Mouse (Mus musculus): Measurements from ENCODE around the gene Pip5k1b. TPM values are rescaled to one million over a fixed set of nuclear protein-coding genes. Genes with fewer than 3 reads are reported as not detected.
"Not testable (repeated sequence)": the region's sequence is repeated elsewhere in the genome, so short reads cannot be mapped to it uniquely, and the experiment has no call there.

Pip5k1b gene
- total and polyA plus RNA-seq, 3 experiments = 14.6 to 23.1 (median 22.2) TPM

DNA sequence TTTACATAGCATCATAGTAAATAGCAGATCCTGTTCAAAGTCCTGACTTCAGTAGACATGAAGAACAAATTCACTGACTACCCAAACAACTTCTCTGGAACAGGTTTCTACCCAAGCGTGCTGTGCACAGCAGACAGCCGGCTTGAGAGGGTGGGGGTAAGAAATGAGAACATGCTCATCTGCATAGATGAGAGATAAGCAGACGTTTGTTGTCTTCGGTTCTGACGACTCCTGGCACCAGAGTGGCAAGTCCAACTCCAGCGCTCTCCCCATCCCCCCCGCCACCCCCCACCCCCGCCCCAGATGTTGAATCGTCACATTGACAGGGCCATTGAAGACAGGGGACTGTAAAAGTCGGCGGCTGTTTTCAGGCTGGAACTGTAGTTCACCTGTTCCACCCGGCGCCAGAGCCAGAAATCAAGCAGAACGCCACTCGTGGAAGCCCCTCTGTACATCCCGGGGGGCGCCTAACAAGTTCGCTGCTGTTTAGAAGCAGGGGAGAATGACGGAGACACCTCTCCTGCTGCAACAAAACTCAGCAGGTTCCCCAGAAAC is 684 bp downstream of the Pip5k1b start:
- Histone ChIP-seq H3K27ac (peak overlapping the region; percentile 72), H3K4me3 (peak overlapping the region; percentile 68), H3K4me1 (ENCODE audit: control insufficient read depth, insufficient read depth, low read length) (peaks cover 2% of the 10 kb centered on the region), H3K9ac (ENCODE audit: low read depth, low read length) (peak overlapping the region; percentile 91), H3K36me3 (ENCODE audit: control insufficient read depth, insufficient read depth, low read length) (no peaks in the 10 kb centered on the region), H3K27me3 (ENCODE audit: control insufficient read depth, insufficient read depth, low read length) (peaks cover 3% of the 10 kb centered on the region; the same call in 1 of the 2 replicates), H3K79me2 (replicated peaks; ENCODE audit: control insufficient read depth, insufficient read depth, low read length) (no peaks in the 10 kb centered on the region)
- intact Hi-C loops (cut with DNase I) = loop anchor here (5.0 kb wide), 1 partner anchor 98 kb away; no protein-coding TSS in a partner anchor
- 2% methylated on average over 19 of the region's 19 CpGs for WGBS
- DNase-seq = no peak
- TF ChIP-seq CTCF (IDR thresholded peaks at IDR 0.05) = no peak
- TF ChIP-seq POLR2A (IDR thresholded peaks at IDR 0.05; ENCODE audit: insufficient read depth, low read depth, low read length) = no peak
- TF ChIP-seq EP300 (IDR thresholded peaks at IDR 0.05; ENCODE audit: insufficient read depth, low read depth, low read length) = no peak

DNA sequence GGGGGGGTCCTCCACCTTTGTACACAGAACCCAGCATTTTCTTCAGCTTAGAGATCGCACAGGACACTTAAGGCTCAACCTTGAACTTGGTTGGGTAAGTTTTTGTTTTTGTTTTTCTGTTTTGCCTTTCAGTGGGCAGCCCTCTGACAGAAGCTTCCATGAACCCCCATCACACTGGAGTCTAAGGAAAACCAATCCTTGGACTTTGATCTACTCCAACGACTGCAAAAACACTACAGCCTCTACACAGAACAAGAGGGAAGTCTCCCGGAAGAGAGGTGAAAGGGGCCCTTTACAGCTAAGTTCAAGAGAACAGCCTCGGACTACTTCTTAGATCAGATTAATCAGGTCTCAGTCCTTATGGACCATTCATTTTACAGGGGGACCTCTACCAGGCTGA is 1.2 kb downstream of the Pip5k1b start:
- Histone ChIP-seq H3K79me2 (replicated peaks; ENCODE audit: control insufficient read depth, insufficient read depth, low read length) (no peaks in the 10 kb centered on the region), H3K4me3 (no peak overlapping the region), H3K27ac (no peak overlapping the region), H3K27me3 (ENCODE audit: control insufficient read depth, insufficient read depth, low read length) (peaks cover 3% of the 10 kb centered on the region; the same call in 1 of the 2 replicates), H3K9ac (ENCODE audit: low read depth, low read length) (no peak overlapping the region; the same call in 1 of the 2 replicates), H3K4me1 (ENCODE audit: control insufficient read depth, insufficient read depth, low read length) (peaks cover 2% of the 10 kb centered on the region), H3K36me3 (ENCODE audit: control insufficient read depth, insufficient read depth, low read length) (no peaks in the 10 kb centered on the region)
- TF ChIP-seq CTCF (IDR thresholded peaks at IDR 0.05) (no peak), POLR2A (IDR thresholded peaks at IDR 0.05; ENCODE audit: insufficient read depth, low read depth, low read length) (no peak), EP300 (IDR thresholded peaks at IDR 0.05; ENCODE audit: insufficient read depth, low read depth, low read length) (no peak)
- 19% methylated on average over 4 of the region's 4 CpGs for WGBS
- intact Hi-C loops (cut with DNase I) = no loop called here
- DNase-seq = no peak

DNA sequence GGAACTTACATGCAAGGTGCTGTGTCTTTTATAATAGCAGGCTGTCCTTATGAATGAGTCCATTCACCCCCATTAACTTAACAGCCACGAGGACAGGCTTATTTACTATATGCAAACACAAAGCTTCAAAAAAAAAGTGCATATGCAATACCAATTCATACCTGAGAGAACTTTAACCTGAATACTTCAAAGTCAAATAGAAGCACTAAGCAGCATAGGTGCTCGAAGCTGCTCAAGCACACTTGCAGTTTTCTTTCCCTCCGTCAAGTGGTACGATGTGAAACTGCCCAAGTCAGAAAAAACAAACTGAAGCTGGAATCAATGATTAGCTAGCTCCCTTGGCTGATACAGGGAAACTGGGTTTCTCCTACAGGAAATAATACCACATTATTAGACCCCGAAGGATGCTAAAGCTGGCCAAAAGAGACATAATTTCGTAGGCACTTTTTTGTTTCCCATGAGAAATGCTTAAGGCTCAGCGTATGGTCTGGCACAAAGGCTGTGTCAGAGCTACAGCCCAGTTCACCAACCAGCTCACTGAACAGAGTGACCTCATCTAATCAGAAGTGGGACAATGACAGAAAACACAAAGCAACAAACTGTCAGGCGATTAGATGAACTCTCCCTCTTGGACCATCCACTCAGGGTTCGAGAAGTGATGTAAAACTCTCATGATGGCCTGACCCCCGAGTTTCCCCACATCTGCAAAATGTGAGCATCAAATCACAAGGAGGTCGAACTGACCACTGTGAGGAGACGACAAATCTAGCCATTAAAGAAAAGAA is 2.2 kb downstream of the Pip5k1b start:
- H3K27ac ChIP-seq = no peak overlapping the region

DNA sequence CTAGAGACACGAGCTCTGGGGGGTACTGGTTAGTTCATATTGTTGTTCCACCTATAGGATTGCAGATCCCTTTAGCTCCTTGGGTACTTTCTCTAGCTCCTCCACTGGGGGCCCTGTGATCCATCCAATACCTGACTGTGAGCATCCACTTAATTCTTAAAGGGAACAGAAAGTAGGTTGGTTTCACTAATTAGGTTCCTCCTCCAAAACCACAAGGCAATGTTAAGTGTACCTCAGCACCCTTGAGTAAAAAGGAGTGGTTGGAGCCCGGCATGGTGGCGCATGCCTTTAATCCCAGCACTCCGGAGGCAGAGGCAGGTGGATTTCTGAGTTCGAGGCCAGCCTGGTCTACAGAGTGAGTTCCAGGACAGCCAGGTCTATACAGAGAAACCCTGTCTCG is 3.0 kb downstream of the Pip5k1b start:
- H3K79me2 ChIP-seq (replicated peaks; ENCODE audit: control insufficient read depth, insufficient read depth, low read length); H3K27me3 ChIP-seq (ENCODE audit: control insufficient read depth, insufficient read depth, low read length); H3K9ac ChIP-seq (ENCODE audit: low read depth, low read length); H3K4me1 ChIP-seq (ENCODE audit: control insufficient read depth, insufficient read depth, low read length); DNase-seq; H3K36me3 ChIP-seq (ENCODE audit: control insufficient read depth, insufficient read depth, low read length); H3K4me3 ChIP-seq; H3K27ac ChIP-seq; intact Hi-C loops (cut with DNase I): not testable (repeated sequence)
- 81% methylated on average over 6 of the region's 6 CpGs for WGBS

More for the DNA sequence above, 2.2 kb downstream of the Pip5k1b start:
- Histone ChIP-seq H3K36me3 (ENCODE audit: control insufficient read depth, insufficient read depth, low read length) (no peaks in the 10 kb centered on the region), H3K4me1 (ENCODE audit: control insufficient read depth, insufficient read depth, low read length) (peaks cover 2% of the 10 kb centered on the region), H3K4me3 (no peak overlapping the region), H3K9ac (ENCODE audit: low read depth, low read length) (no peak overlapping the region), H3K27me3 (ENCODE audit: control insufficient read depth, insufficient read depth, low read length) (peaks cover 3% of the 10 kb centered on the region; the same call in 1 of the 2 replicates), H3K79me2 (replicated peaks; ENCODE audit: control insufficient read depth, insufficient read depth, low read length) (peaks cover 1% of the 10 kb centered on the region; the same call in 1 of the 2 replicates)
- no peak for DNase-seq
- intact Hi-C loops (cut with DNase I) = no loop called here
- TF ChIP-seq CTCF (IDR thresholded peaks at IDR 0.05) = no peak
- no peak for TF ChIP-seq EP300 (IDR thresholded peaks at IDR 0.05; ENCODE audit: insufficient read depth, low read depth, low read length)
- no peak for TF ChIP-seq POLR2A (IDR thresholded peaks at IDR 0.05; ENCODE audit: insufficient read depth, low read depth, low read length)
- WGBS = 50% methylated on average over 12 of the region's 12 CpGs

DNA sequence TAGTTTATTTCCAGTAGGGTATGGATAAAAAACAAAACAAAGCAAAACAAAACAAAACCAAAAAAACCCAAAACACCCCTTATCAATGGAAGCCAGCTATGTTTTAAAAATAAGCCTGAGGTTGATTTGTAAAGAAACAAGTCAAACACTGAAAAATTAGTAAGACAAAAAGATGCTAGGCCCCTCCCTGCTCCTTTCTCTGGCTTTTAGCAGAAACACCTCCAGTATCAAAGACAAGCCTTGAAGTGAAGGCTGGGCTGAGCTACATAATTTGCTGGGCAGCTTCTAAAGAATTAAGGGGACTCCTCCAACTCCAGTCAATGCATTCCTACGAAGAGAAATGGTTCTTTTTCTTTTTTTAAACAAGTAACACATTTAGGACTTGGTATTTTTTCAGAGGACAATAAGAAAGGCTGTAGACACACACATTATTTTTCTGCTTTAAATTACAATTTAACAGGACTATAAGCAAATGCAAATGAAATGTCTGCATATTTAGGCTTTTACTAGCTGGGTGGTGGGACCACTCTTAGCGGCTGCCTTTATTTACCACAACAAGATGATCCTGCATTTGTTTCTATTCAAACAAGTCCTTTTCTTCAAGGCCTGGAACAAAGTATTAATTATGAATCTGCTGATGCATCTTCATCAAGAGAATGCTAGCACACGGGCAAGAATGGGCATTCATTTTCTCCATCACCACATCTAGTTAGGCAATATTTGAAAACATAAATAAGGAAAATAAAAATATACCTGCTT is 4.3 kb downstream of the Pip5k1b start:
- Histone ChIP-seq H3K36me3 (ENCODE audit: control insufficient read depth, insufficient read depth, low read length) (no peaks in the 10 kb centered on the region), H3K27me3 (ENCODE audit: control insufficient read depth, insufficient read depth, low read length) (peaks cover 3% of the 10 kb centered on the region; the same call in 1 of the 2 replicates), H3K4me1 (ENCODE audit: control insufficient read depth, insufficient read depth, low read length) (no peaks in the 10 kb centered on the region; the same call in 1 of the 2 replicates), H3K9ac (ENCODE audit: low read depth, low read length) (no peak overlapping the region), H3K79me2 (replicated peaks; ENCODE audit: control insufficient read depth, insufficient read depth, low read length) (peaks cover 1% of the 10 kb centered on the region; the same call in 1 of the 2 replicates), H3K27ac (no peak overlapping the region), H3K4me3 (no peak overlapping the region)
- no peak for DNase-seq
- TF ChIP-seq CTCF (IDR thresholded peaks at IDR 0.05) = no peak
- TF ChIP-seq POLR2A (IDR thresholded peaks at IDR 0.05; ENCODE audit: insufficient read depth, low read depth, low read length) = no peak
- no peak for TF ChIP-seq EP300 (IDR thresholded peaks at IDR 0.05; ENCODE audit: insufficient read depth, low read depth, low read length)
- intact Hi-C loops (cut with DNase I) = no loop called here
- WGBS = 65% methylated on average over 3 of the region's 3 CpGs
